Mouse (Mus musculus) neural tube, embryonic 10.5 days (tissue): ENCODE results near the gene Oit1.

Source experiments
- DNase-seq: peaks from one replicate; pipeline ENCODE4 v3.0.0-alpha.2; 2017; ENCODE audit warnings: low spot score; ENCODE audit errors: extremely low spot score

Gene Oit1

GRCm38 (mm10) chr14:8335947-8336346 is 42.6 kb downstream of the Oit1 start:
- DNase-seq = peak; percentile 58

DNA sequence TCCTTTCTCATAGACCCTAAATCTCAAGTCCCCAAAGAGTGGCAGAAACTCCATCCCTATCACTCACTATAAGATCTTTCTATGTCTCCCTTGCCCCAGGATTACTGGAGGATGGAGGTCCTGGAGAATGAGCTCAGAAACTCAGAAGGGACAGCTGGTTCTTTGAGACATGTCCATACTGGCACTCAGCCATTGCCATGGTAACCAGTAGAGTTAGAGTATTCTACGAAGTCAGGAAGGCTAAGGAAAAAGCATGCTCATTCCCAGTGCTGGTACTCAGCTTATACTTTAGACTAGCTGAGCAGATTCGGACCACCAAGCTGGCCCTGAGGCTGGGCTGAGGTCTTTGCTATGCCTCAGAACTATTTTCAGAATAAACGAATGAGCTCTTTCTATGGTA is 44.0 kb downstream of the Oit1 start:
- DNase-seq = no peak

GRCm38 (mm10) chr14:8332314-8333252 is 46.0 kb downstream of the Oit1 start:
- no peak for DNase-seq

DNA sequence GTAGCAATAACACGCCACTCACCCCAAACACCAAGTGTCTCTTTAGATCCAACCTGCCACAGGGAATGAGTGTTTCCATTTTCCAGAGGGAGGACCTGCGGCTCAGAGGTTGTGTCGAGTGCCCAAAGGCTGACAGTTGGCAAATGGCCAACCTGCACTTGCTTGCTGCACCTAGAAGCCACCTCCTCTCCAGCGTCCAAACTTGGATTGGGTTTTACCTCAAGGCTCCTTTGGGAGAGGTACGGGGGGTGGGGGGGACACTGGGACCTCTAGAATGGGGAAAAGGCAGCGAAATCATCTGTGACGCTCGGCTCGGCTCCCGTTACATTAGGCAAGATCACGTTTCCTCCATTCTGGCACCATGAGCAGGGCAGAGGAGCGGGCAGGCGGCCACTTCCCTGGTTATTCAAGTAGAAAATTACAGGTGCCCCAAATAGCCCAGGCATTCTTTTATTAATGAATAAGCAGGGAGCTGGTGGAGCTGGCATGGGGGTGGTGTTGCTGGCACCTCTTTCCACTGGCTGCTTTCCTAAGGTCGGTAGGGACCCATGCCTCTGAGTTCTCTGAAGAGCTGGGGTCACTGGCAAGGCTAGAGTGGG is 47.1 kb downstream of the Oit1 start:
- DNase-seq = no peak

GRCm38 (mm10) chr14:8330390-8330789 is 48.2 kb downstream of the Oit1 start:
- DNase-seq = no peak

- DNase-seq = no peak
Measured at GRCm38 (mm10) chr14:8329552-8329951, 49.0 kb downstream of the Oit1 start.

- no peak for DNase-seq
Measured at GRCm38 (mm10) chr14:8327371-8327770, 51.2 kb downstream of the Oit1 start.

DNA sequence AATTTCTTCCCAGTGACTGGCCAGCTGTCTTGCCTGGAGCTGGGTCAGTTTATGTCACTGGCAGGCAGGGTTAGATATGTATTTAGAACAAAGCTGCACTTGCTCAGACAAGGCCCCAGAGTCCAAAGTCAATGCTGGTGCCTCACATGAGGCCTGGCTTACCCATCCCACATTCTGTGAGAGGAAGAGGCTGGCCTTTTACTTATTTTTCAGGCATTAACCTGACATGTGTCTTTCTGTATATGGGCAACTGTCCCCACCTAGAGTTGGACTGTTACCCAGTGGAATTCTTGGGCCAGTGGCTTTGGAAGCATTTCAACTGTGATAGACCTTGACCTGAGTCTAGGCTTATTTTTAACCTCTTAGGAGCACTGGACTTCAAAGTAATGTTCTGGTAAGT is 51.6 kb downstream of the Oit1 start:
- no peak for DNase-seq

DNA sequence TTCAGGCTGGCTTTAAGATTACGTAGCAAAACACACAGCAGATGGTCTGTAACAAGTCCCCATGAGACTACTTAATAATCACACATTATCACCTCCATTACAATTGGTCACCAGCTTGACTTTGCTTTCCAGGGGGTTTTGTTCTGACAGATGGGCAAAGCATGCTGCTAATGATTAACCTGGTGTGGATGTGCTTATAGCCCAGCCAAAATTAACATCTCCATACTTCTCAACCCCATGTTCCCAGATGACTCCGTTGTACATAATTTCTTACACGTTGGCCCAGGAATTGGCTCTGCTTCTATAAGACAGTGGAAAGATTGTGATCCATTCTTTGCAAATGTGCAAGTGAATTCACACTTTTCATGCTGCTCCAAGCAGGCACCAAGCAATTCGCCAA is 52.8 kb downstream of the Oit1 start:
- DNase-seq = no peak

- DNase-seq = no peak
Measured at GRCm38 (mm10) chr14:8320528-8320927, 58.0 kb downstream of the Oit1 start.

DNA sequence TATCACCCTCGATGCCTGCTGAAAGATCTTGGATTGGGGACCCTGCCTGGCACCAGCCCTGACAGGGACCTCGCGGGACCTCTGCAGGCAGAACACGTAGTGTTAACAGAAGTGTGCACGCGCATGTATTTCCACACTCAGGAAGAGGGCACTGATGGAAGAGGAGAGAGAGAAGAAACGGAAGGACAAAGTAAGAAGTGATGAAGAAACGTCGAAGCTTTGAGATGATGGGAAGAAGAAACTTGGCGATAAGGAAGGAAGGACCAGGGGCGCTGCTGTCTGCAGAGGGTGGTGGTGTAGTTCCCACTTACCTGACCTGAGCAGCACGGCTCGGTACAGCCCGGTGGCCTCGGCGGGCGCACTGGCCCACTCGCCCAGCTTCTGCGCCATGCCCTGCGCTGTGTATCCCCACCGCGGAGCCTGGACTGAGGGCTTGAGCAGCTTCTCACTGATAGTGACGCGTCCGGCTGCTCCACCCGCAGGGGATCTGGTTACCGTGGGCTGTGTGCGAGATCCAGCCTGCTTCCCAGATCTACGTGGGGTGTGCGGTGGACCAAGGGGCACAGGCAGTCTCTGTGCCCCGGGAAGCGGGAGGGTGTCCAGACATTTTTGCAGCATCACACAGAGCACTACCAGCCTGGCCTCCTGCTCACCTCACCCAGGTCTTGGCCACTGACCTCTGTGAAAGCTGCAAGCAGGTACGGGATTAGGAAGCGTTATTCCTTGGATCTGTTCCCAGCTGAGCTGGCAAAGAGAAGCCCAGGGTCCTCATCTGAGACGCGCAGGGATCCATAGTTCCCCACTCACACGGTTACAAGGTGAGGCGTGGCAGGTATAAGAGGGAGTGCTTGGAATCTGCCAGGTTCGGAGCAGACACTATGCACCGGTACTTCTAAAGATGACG is 61.1 kb downstream of the Oit1 start, which contains the start of gene Fam107a:
TSS of gene Fam107a (minus strand) at position 830 of the 904 bp plus-strand sequence.
- peak; percentile 51 for DNase-seq

DNA sequence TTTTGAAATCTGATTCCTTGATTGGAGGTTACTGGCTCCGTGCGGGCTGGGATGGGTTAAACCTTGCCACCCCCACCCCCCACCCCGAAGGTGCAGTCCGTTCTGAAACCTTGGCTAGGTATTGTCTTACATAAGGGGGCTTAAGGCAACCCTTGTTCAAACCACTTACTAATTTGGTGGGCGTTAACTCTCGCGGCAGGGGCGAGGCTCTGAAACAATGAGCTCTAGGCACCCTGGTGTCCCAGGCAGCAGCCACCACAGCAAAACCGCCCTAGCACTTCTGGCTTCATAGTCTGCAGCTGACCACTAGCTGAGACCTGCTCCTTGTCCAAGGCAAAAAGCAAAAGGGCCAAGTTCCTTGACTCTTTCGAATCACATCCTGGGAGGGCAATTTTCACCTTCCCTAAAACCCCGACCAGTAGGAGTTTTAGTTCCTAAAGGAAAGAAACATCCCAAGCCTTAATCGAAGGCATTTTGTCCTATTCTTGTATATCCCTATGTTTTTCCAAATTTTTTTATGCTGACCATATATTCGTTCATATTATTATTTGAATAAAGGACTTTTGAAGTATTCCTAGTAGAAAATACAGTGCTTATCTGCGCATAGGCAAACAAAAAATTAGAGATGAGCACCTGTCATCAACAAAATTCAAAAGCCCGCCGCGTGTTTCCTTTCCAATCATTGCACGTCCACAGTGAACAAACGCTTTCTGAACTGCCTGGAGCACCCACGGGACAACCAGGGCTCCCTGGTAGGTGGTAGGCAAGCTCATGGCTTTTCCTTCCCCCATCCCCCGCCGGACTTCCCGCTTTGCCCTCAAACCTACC is 62.0 kb downstream of the Oit1 start:
- DNase-seq = peak; percentile 49

GRCm38 (mm10) chr14:8315169-8315568 is 63.4 kb downstream of the Oit1 start:
- DNase-seq = no peak

DNA sequence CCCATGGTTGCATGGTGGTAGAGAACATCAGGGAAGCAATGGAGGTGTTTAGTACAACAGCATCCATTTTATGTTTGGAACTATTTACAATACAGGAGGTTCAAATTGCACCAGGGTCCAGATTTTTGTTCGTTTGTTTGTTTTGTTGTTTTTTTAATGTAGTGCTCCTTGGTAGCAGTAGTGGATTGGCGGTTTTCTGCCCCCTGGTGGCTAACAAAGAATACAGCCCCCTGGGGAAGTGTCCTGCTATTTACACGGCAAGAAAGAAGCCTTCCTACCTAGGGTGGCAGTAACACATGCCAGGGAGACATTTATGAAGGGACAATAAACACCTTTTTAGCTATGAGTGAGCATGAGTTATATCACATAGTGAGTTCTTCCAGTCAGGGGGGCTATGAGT is 64.0 kb downstream of the Oit1 start:
- no peak for DNase-seq

DNA sequence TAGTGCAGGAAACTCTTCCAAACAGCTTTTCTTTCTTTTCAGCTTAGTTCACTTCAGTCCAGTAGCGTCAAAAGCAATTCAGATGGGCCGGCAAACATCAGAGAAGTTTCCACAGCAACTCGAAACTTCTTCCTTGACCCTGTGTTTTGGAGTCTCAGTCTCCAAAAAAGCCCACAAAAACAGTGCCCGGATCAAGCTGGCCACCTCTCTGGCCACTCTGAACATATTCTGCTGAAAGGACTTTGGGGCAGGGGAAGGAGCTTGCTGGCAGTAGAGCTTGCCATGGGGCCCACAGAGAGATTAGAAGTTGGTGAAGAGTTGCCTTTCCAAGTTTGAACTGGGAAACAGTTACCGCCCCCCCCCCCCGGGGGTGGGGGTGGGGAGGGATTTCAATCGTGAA is 64.7 kb downstream of the Oit1 start:
- no peak for DNase-seq

- no peak for DNase-seq
Measured at GRCm38 (mm10) chr14:8309621-8310141, 68.9 kb downstream of the Oit1 start.

DNA sequence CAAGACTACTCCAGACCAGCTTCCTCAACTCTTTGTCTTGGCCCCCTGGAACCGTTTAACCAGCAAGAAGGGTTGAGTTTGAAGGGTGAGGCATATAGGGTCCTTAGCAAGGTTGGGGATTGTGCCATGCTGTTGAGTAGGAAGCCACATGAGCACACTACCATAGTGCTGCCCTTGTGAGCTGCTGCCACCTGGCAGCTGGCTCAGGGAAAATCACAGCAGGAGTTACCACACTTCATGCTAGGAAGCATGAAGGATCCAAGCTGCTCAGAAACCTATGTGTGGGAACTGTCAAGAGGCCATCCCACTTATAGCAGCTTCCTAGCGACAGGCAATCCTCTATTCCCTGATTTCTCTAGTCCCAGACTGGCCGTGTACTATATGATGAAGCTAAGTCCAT is 69.9 kb downstream of the Oit1 start:
- DNase-seq = no peak

DNA sequence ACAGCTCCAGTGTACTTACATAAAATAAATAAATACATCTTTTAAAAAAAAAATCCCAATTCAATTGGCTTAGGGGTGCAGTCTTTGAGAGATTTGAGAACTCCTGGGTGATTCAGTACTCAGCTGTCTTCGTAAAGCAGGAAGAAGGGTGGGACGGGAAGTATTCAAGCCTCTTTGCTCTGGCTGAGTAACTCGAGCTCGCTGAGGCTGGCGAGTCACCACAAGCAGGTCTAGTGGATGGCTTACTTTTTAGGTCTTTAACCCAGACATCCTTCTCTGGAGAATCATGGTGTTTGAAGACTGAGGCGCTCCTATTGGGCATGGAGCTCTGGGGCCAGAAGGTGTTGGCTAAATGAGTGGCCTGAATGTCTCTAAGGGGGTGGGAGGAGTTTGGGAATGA is 71.7 kb downstream of the Oit1 start:
- no peak for DNase-seq

GRCm38 (mm10) chr14:8305014-8305413 is 73.5 kb downstream of the Oit1 start:
- no peak for DNase-seq

DNA sequence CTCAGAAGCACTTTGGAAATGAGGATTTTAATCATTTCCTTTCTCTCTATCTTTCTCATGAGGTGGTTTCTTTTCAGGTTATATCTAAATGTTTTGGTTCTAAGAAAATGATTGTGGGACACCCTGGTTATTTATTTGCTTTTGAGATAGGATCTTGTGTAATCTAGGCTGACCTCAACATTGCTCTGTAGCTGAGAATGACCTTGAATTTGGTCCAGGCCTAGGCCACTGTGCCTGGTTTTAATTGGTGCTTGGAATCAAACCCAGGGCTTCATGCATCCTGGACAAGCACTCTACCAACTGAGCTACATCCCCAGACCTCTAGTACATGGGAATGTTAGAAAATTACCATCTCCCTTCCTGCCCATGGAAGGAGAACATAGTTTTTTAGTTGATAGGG is 74.5 kb downstream of the Oit1 start:
- DNase-seq = no peak

DNA sequence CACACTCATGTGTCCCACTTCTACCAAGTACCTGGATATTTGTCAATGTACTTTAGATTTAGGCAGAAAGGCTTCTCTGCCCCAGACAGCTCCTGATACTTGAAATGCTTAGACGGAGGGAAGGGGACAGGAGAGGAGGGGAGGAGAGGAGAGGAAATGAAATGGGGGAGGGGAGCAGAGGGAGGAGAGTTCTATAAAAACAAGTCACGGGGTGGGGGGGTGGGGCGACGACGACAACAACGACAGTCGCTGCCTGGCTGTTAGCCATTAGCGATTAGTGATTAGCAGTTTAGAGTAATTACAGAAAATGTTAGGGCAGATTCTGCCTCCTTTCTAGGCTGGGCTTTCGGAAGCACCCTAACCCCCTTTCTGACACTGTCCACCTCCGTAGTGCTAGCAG is 75.9 kb downstream of the Oit1 start:
- no peak for DNase-seq
